Mouse (Mus musculus) right cerebral cortex, postnatal 36 days (tissue): ENCODE measurements at regions not wholly inside any gene's neighbourhood (a gene's known extent, or its start where the extent isn't known, plus 50 kb on each side); places are given as distances from the start of the nearest gene placed in this dataset.

ENCODE experiments used
- DNase-seq, 2 experiments: peaks; one replicate each; pipeline ENCODE4 v3.0.0; 2022; ENCODE audit warnings: low spot score in 2 of 2, mixed read lengths in 1 of 2

DNA sequence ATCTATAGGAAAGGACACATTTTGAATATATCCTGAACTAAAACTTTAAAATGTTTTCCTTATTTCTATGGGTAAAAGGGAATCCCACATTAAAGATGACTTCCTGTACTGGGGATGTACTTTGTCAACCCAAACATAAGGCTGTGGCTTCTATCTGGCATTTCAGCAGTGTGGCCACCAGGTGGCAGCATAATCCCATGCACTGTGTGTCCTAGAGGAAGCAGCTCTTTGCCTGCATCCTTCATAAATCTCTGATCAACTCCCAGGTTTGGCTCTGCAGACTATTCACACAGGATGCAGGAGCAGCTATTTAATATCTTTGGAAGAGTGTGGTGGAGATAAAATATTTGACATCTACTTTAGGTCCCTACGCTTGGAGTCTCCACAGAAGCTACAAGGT, 59.1 kb downstream of the Bmp15 start:
- peak; percentile 21 to 43 for DNase-seq

DNA sequence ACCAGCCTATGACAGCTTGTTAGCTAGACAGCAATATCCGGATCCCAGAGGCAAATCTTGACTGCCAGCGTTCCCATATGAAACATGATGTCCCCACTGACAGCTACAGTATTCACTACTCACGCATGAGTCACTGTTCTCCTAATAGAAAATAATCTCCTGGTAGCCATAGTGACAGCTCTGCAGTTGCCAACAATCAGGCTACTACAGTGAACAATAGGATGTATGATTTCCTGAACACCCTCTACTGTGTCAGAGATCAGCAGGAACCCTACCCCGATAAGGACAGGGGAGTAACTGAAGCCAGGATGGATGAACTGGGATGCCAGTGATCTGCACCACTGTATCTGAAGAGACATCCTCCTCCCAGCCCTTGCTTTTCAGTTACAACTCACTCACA, 62.0 kb downstream of the Bmp15 start:
- DNase-seq: peak in 1 of 2 experiments; percentile 1

GRCm38 (mm10) chrX:6254058-6254457, 66.5 kb downstream of the Bmp15 start:
- DNase-seq: no peak

GRCm38 (mm10) chrX:6252873-6253272, 67.6 kb downstream of the Bmp15 start:
- DNase-seq: no peak
